Mouse (Mus musculus) spleen, adult 2 months (tissue): ENCODE results near the gene Serpinb6c. TPM values are rescaled to one million over a fixed set of nuclear protein-coding genes. Genes with fewer than 3 reads are reported as not detected.
A peak's percentile ranks its signal among the peaks of the same experiment; 100 is the strongest.
"Not testable (repeated sequence)": the region's sequence is repeated elsewhere in the genome, so short reads cannot be mapped to it uniquely, and the experiment has no call there.

Experiments
- DNase-seq, 2 experiments: peaks; one replicate each; pipeline versions ENCODE4 v3.0.0 to v3.0.0-alpha.2; 2012 to 2021; ENCODE audit warnings: low spot score in 2 of 2, low read depth in 1 of 2
- H3K27ac ChIP-seq: fragments of 200-500 bp; 2 replicates; pipeline ENCODE4 v1.5.1; 2012; ENCODE audit warnings: low read length, inconsistent platforms; ENCODE audit not compliant: insufficient read depth
- H3K27me3 ChIP-seq: fragments of 200-500 bp; 2 replicates; pipeline ENCODE4 v1.6.1; 2012; ENCODE audit warnings: mild to moderate bottlenecking, moderate library complexity, low read length, inconsistent platforms; ENCODE audit not compliant: control insufficient read depth, insufficient read depth
- H3K36me3 ChIP-seq: fragments of 200-500 bp; 2 replicates; pipeline ENCODE4 v1.6.1; 2012; ENCODE audit warnings: mild to moderate bottlenecking, low read length, inconsistent platforms; ENCODE audit not compliant: control insufficient read depth, insufficient read depth
- H3K4me1 ChIP-seq: fragments of 200-500 bp; 2 replicates; pipeline ENCODE4 v1.6.1; 2011; ENCODE audit warnings: inconsistent platforms; ENCODE audit not compliant: control insufficient read depth, insufficient read depth, insufficient read length
- H3K4me3 ChIP-seq: fragments of 200-500 bp; 2 replicates; pipeline ENCODE4 v1.5.1; 2011; ENCODE audit warnings: mild to moderate bottlenecking, inconsistent platforms; ENCODE audit not compliant: insufficient read depth, insufficient read length; ENCODE audit errors: extremely low read depth
- CTCF ChIP-seq: fragments of 200-500 bp; IDR thresholded peaks from 2 replicates; pipeline ENCODE4 v1.5.1; 2011; ENCODE audit warnings: mild to moderate bottlenecking, inconsistent platforms; ENCODE audit not compliant: insufficient read depth, insufficient read length, insufficient replicate concordance; ENCODE audit errors: extremely low read depth
- POLR2A ChIP-seq: fragments of 200-500 bp; IDR thresholded peaks from 2 replicates; pipeline ENCODE4 v1.6.1; 2011; ENCODE audit warnings: low read depth, low read length, inconsistent platforms
- WGBS: fragments of 180-500 bp; shearing (Covaris S2); methylation state at CpG from one replicate; pipeline ENCODE4 v1.1.7; 2018; 5-methylcytosine and 5-hydroxymethylcytosine counted together
- polyA plus RNA-seq: library from polyadenylated mRNA; depleted of rRNA; stranded (reverse); fragments of >200 nt; gene quantifications from 2 replicates; pipeline ENCODE4 v1.2.3, GENCODE M21; 2012; rRNA removed

Gene Serpinb6c
- not detected in 2 replicates for polyA plus RNA-seq

DNA sequence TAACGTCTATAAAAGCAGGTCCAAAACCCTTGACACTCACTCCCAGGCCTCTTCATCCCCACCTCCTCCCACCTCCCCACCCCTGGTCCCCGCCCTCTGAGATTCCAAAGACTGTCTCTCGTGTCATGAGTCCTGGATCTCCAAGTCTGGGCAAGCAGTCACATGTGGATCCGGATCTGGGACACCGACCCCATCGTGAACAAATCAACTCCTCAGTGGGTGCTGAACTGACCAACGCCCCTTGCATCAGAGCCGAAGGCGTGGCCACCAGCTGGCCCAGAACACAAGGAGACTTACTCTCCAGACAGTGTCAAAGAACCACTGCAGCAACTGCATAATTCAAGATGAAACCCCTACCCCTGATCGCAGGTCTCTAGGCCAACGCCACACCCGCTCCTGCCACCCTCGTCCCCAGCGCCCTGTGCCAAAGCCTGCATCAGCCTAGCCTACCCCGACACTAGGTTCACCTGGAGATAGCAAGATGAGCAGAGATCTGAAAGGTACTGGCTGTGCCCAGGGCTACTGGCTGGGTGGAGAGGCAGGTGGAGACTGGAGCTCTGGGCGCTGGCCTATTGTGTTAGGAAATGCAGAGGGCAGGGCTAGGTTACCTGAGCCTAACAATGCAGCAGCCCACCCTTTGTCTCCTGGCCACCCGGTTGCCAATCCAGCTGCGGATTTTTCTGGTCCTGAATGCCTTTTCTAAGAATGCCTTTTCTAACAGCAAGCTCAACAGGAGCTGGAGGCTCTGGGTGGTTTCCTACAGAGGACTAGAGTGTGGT lies at the start of gene Serpinb6c:
Serpinb6c (minus strand) TSS at position 533 of the 779 bp plus-strand sequence.
- H3K4me3 ChIP-seq = no peak within 1 kb of the TSS
- WGBS = 86% methylated on average over 18 of the region's 18 CpGs
- no peak within 1 kb of the TSS for H3K27ac ChIP-seq
- no peaks in the 10 kb centered on the region for H3K27me3 ChIP-seq
- no peaks in the 10 kb centered on the region for H3K4me1 ChIP-seq
- DNase-seq = no peak
- H3K36me3 ChIP-seq = no peaks in the 10 kb centered on the region
- no peak for TF ChIP-seq POLR2A
- TF ChIP-seq CTCF = no peak

- Histone ChIP-seq H3K27me3 (no peaks in the 10 kb centered on the region), H3K4me1 (no peaks in the 10 kb centered on the region), H3K36me3 (no peaks in the 10 kb centered on the region), H3K27ac (no peak overlapping the region), H3K4me3 (no peak overlapping the region)
- WGBS = 91% methylated on average over 2 of the region's 2 CpGs
- TF ChIP-seq CTCF (no peak), POLR2A (no peak)
- no peak for DNase-seq
These were observed 47.4 kb upstream of the Serpinb6c start for GRCm38 (mm10) chr13:33952947-33953346.

DNA sequence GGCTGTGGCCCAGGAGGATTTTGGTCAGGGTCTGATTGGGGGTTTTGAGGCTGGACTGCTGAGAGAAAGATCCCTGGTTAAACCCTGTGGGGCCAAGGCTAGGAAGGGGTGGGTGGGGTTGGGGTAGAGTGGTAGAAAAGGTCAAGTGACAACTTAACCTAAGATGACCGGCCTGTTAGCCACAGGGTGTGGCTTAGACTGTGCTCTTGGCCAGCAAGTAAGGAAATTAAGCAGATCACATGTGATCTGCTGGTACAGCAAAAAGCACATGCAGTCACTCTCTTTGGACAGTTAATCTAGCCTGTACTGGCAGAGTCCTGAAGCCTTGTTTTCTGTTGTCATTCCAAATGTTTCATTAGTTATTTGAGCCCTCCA lies 46.6 kb upstream of the Serpinb6c start:
- Histone ChIP-seq H3K36me3 (no peaks in the 10 kb centered on the region), H3K27ac (no peak overlapping the region)
- WGBS = 69% methylated on average over 1 of the region's 1 CpGs

GRCm38 (mm10) chr13:33951308-33952074 lies 46.0 kb upstream of the Serpinb6c start:
- Histone ChIP-seq H3K27ac (no peak overlapping the region), H3K4me3 (no peak overlapping the region), H3K27me3 (no peaks in the 10 kb centered on the region), H3K4me1 (no peaks in the 10 kb centered on the region), H3K36me3 (no peaks in the 10 kb centered on the region)
- no peak for DNase-seq
- TF ChIP-seq CTCF = no peak
- WGBS = 89% methylated on average over 4 of the region's 4 CpGs

More for the DNA sequence above, 46.6 kb upstream of the Serpinb6c start:
- Histone ChIP-seq H3K4me1 (no peaks in the 10 kb centered on the region), H3K27me3 (no peaks in the 10 kb centered on the region), H3K4me3 (no peak overlapping the region)
- DNase-seq = no peak
- TF ChIP-seq POLR2A (no peak), CTCF (no peak)

DNA sequence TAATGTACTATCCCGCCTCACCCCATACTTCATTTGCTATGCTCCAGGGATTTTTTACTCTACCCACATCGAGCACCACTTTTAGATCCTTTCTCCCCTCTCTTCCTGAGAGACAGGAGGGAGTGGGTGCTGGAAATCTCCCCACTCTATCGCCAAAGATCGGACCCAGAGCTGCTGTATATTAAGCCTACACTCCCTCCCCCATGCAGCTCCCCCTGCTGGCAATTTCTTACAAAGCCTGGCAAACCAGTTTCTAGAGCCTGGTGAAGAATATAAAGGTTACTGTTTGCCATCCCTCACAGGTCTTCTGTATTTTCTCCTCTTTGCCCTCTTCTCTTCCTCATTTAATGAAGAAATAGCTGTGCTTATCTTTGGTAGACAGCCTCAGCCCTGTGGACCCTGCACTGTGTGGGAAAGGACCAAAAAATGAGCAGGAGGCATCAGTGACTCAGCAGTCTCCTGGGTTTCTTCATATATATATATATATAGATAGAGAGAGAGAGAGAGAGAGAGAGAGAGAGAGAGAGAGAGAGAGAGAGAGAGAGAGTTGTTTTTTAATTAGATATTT lies 36.8 kb upstream of the Serpinb6c start:
- Histone ChIP-seq H3K4me3 (no peak overlapping the region), H3K27me3 (no peaks in the 10 kb centered on the region), H3K4me1 (no peaks in the 10 kb centered on the region), H3K36me3 (no peaks in the 10 kb centered on the region), H3K27ac (no peak overlapping the region)
- TF ChIP-seq POLR2A = no peak
- TF ChIP-seq CTCF = no peak
- 59% methylated on average over 4 of the region's 4 CpGs for WGBS
- DNase-seq = peak in 1 of 2 experiments; percentile 6

- Histone ChIP-seq H3K4me1 (no peaks in the 10 kb centered on the region; the same call in 1 of the 2 replicates), H3K27ac (no peak overlapping the region), H3K36me3 (no peaks in the 10 kb centered on the region), H3K27me3 (no peaks in the 10 kb centered on the region), H3K4me3 (no peak overlapping the region)
- 88% methylated on average over 5 of the region's 5 CpGs for WGBS
- DNase-seq = no peak
- no peak for TF ChIP-seq POLR2A
- TF ChIP-seq CTCF = no peak
These were observed 35.8 kb upstream of the Serpinb6c start for GRCm38 (mm10) chr13:33941288-33941808.

- DNase-seq, H3K4me1 ChIP-seq, H3K27me3 ChIP-seq, H3K27ac ChIP-seq, H3K4me3 ChIP-seq, H3K36me3 ChIP-seq: not testable (repeated sequence)
These were observed 32.1 kb upstream of the Serpinb6c start for GRCm38 (mm10) chr13:33937587-33937986.
